Mouse (Mus musculus): ENCODE results near the gene Grb2. TPM values are rescaled to one million over a fixed set of nuclear protein-coding genes. Genes with fewer than 3 reads are reported as not detected.
A peak's percentile ranks its signal among the peaks of the same experiment; 100 is the strongest.

The Grb2 gene
- total RNA-seq, 2 experiments from 2014 or later = 56.5 to 58.2 TPM

GRCm38 (mm10) chr11:115689137-115689915 is 19.1 kb downstream of the Grb2 start:
- no peak for DNase-seq

GRCm38 (mm10) chr11:115686369-115686768 is 22.0 kb downstream of the Grb2 start:
- no peak for DNase-seq

DNA sequence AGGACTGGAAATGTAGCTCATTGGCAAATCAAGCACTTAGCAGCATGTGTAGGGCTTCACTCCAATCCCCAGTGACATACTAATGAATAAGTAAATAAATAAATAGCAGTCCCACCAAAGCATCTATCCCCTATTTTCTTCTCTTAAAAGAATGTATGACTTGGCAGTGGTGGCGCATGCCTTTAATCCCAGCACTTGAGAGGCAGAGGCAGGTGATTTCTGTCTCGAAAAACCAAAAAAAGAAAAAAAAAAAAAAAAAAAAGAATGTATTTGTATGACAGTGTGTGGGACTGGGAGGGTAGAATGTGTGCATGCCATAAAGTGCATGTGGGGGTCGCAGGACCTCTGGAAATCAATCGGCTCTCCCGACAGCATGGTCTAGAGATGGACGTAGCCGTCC is 22.4 kb downstream of the Grb2 start:
- no peak for DNase-seq

DNA sequence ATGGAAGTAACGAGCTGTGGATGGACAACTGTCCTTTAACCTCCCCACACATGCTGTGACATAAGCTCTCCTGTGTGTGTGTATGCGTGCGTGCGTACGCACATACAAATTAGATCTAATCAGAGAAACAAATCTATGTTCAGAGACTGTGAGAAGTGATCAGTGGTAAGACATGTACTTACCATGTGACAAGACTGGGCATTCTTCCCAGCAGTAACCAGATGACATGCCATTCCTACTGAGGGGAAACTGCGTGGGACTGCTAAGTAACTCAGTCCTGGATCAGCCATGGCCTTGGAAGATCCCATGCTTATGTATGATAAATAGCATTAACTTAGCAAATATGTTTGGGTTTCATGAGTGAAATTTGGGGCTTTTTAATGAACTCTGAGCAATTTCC is 23.5 kb downstream of the Grb2 start:
- no peak for DNase-seq

DNA sequence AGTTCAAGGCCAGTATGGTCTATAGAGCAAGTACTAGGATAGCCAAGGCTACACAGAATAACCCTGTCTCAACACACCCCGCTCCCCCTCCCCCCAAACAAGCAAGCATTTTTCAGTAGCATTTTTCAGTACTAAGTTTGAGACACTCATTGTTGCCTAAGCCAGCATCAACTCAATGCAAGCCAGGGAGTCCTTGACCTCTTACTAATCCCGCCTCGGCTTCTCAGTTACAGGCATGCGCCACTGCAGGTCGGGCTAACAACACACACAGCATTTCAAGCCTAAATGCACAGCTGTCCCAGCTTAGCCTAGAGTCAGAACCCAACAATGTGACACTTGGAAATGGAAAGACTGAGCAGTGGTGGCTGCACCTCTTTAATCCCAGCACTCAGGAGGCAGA is 25.1 kb downstream of the Grb2 start:
- DNase-seq = no peak

GRCm38 (mm10) chr11:115682411-115682810 is 26.0 kb downstream of the Grb2 start:
- DNase-seq = no peak

GRCm38 (mm10) chr11:115679554-115680238 is 28.7 kb downstream of the Grb2 start:
- DNase-seq = no peak

- DNase-seq = no peak
Observed at GRCm38 (mm10) chr11:115678861-115679260, 29.5 kb downstream of the Grb2 start.

DNA sequence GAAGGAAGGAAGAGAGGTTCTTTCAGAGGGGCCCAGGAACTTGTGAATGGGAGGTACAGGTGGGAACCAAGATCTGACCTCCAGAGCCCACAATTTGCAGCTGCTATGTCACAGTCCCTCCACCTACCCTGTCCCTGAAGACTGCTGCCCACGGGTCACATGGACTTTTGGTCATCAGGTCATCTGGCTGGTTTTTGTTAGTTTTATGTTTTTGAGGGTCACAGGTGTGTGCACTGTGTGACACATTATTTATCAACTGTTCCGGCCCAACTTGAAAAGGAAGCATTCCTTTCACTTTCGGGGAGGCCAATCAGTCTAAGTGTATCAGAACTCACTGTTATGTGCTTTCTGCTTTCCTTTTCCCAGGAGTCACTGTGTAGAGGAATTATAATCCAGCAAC is 30.9 kb downstream of the Grb2 start:
- no peak for DNase-seq

DNA sequence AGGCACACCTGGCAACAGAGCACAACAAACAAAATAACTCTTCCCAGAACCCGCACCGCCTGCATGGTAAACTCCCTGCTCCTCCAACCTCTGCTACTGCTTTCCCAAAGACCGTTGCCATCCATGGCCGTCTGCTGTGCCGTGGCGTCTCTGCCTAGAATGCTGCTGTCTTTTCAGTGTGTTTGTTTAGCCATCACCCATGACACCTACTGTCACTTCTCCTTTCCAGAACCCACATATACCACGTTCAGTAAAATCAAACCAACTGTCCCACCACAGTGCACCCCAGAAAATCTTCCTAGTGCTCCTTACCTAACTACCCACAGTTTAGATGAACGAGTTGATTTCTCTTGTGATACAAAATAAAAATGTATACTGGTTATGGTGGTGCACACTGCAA is 31.7 kb downstream of the Grb2 start:
- no peak for DNase-seq

DNA sequence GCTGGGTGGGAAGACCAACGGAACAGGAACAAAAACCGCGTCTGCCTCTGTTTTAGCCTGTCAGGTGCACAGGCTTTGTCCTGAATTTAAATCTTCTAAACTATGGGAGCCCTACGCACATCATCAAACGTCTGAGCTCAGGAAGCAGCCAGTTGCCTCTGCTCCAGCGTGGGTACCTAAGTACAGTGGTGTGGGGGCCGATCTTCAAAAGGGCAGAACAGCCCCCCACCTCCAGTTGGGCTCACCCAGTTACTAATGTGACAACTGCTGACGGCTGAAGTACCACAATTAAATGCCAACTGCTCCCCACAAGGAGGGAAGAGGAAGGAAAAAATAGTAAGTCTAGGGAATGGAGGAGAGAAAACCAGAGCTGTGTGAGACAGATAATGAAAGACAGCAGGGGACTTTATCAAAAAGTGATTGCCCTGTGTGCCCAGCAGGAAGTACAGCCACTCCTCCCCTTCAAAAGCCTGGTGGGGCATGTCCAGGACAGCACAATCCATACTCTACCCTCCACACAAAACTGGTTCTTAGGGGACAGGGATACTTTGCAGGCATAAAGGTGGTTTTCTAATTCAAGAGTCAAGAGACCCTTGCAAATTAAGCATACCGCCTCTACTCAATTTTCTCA is 34.0 kb downstream of the Grb2 start:
- no peak for DNase-seq

DNA sequence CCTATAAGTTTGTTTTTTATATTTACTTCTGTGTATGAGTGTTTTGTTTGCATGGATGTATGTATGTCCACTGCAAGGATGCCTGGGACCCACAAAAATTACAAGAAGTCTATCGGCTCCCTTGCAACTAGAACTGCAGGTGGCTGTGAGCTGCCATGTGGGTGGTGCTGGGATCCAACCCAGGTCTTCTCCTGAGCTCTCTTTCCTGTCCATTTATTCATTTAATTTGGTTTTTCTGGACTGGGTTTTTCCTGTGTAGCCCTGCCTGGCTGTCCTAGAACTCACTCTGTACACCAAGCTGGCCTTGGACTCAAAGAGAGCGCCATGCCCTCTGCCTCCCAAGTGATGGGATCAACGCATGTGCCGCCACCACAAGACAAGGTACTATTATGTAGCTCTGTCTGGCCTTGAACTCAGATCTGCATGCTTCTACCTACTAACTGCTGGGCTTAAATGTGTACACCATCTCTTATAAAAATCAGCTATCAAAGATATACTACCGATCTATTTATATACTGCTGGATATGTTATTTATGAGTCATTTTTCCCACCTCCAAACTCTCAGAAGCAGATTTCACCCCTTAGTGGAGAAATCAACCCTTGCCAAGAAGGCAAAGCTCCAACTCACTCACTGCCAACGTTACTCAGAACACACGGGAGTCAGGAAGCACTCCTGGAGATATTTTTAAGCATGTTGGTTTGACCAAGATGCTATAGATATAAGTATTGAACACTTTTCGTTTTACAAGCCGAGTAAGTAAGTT is 34.7 kb downstream of the Grb2 start:
- no peak for DNase-seq

GRCm38 (mm10) chr11:115672226-115672987 is 36.0 kb downstream of the Grb2 start:
- DNase-seq = no peak

DNA sequence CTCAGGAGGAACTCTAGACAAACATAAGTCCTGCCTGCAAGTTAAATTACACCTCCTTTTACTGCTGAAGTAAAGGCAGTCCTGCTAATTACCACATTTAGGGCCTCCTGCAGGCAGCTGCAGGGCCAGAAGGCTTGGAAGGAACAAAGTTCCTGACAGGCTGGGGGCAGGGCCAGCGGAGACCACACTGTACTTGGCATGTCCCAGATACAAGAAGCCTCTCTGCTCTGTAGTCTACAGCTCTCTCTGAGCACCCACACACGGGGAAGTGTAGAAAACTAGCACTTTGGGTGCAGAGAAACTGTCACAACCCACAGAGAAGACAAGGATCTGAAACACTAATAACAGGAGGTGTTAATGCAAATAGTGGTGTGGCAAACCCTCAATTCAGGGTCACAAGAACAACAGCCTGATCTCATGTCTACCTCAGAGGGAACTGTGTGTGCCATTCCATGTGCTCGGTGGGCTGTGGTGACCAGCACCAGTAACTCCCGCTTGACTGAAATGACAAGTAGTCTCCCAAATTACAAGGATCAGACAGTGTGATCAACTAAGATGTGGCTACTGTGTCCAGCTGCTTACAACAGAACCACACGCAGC is 37.8 kb downstream of the Grb2 start:
- DNase-seq = peak; percentile 46

GRCm38 (mm10) chr11:115663676-115664335 is 44.6 kb downstream of the Grb2 start:
- DNase-seq = no peak

DNA sequence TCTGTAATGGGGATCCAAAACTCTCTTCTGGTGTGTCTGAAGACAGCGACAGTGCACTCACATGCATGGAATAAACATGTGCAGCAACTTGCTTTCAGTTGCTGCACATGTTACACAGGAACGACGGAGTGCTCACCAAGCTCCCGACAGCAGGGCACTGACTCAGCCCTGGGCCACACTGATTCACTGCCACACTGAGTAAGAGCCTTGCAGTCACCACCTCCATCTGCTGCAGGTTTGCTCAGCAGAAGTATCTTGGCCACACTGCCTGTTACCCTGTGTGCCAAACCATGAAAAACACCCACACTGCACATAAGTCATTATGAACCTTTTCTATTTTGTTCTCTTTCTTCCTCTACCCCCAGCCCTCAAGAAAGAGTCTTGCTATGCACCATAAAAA is 48.0 kb downstream of the Grb2 start:
- no peak for DNase-seq

GRCm38 (mm10) chr11:115658521-115658920 is 49.9 kb downstream of the Grb2 start:
- DNase-seq = no peak

DNA sequence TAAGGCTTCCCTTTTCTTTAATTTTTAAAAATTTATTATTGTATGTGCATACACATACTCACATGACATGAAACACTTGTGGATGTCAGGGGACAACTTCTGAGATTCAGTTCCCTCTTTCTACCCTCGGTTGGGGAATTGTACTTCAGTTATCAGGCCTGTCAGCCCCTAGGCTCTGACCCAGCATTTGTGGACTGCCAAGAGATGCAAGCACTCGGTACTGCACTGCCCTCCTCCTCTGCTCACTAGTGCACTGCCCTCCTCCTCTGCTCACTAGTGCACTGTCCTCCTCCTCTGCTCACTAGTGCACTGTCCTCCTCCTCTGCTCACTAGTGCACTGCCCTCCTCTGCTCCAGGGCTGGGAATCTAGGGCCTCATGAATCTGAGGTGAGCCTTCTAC is 54.3 kb downstream of the Grb2 start:
- DNase-seq = no peak

GRCm38 (mm10) chr11:115653194-115653593 is 55.2 kb downstream of the Grb2 start:
- DNase-seq = no peak

DNA sequence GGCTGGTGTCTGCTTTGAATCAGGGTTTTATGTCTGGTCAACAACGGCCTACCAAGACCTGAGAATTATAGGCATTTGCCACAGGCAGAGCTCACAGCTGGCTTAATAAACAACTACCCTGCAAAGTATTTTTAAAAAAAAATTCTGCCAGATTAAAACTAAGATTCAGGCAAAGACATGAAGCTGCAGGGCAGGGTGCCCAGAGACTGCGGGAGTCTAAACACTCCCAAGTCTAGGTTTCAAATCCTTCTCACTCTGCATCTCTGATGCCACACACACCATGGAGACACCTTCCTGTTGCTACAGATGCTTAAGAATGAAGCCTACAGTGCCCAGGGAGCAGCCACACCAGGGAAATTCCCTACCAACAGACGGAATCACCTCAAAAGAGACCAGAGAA is 56.7 kb downstream of the Grb2 start:
- DNase-seq = no peak

GRCm38 (mm10) chr11:115649706-115650105 is 58.7 kb downstream of the Grb2 start:
- DNase-seq = no peak

Data from gastrocnemius, postnatal 25 days (tissue).